Mouse (Mus musculus): ENCODE measurements around the gene Casc1. TPM values are rescaled to one million over a fixed set of nuclear protein-coding genes. Genes with fewer than 3 reads are reported as not detected.

Gene Casc1
- total and polyA plus RNA-seq, 3 experiments, result 0.21 to 0.33 (median 0.25) TPM

DNA sequence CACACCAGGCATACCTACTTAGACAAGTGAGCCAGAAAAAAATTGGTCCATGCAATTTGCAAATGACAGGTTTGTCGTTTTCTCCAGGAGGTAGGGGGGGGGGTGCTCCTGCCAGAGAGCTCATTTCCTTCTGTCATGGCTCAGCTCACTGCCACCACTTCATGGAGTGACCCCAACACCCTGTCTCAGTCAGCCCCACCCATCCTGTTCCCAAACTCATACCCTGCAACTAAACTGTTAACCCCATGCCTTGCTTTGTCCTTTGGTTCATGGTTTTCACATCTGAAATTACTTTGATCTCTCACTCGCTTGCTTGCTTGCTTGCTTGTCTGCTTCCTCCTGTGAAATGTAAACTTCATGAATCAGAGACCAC is 45.9 kb upstream of the Casc1 start:
- Histone ChIP-seq H3K36me3 (replicated peaks in 1 of 2; ENCODE audit: control insufficient read depth in 1 of 2, insufficient read depth in 1 of 2, low read length in 1 of 2) (no peaks in the 10 kb centered on the region), H3K27ac (ENCODE audit: insufficient read depth, low read depth) (no peak overlapping the region), H3K9ac (ENCODE audit: insufficient read depth, low read depth) (no peak overlapping the region), H3K4me1 (ENCODE audit: control insufficient read depth in 1 of 2, insufficient read depth in 2 of 2) (peaks cover 0 to 14% of the 10 kb centered on the region in 2 experiments; a peak in 2 of 4 replicates), H3K9me3 (replicated peaks; ENCODE audit: low read length) (no peaks in the 10 kb centered on the region), H3K27me3 (replicated peaks) (peaks cover 5% of the 10 kb centered on the region), H3K4me3 (replicated peaks in 1 of 3; ENCODE audit: low read depth in 2 of 3, low read length in 2 of 3, poor library complexity in 1 of 3) (no peak overlapping the region), H3K79me2 (replicated peaks; ENCODE audit: control insufficient read depth, extremely low read depth, insufficient read depth, poor library complexity, severe bottlenecking) (no peaks in the 10 kb centered on the region), H3K4me2 (ENCODE audit: insufficient read depth, low read depth, poor library complexity, severe bottlenecking) (no peak overlapping the region)
- in situ Hi-C loops (cut with MboI; ENCODE audit: low pct_ligation_motif_present, low pct_unique_long_range_greater_than_20kb, low sequenced_read_pairs), result no loop called here
- TF ChIP-seq ELF1 (IDR thresholded peaks at IDR 0.05; ENCODE audit: low read depth, low read length) (no peak), KAT2A (IDR thresholded peaks at IDR 0.05; ENCODE audit: insufficient replicate concordance, low read length) (no peak), SMC3 (IDR thresholded peaks at IDR 0.05; ENCODE audit: low read depth, low read length) (no peak)
- dilution Hi-C loops (cut with MboI; ENCODE audit: extremely low pct_ligation_motif_present, extremely low pct_unique_long_range_greater_than_20kb, low sequenced_read_pairs), result no loop called here
- no peak for DNase-seq (ENCODE audit: extremely low read depth)

DNA sequence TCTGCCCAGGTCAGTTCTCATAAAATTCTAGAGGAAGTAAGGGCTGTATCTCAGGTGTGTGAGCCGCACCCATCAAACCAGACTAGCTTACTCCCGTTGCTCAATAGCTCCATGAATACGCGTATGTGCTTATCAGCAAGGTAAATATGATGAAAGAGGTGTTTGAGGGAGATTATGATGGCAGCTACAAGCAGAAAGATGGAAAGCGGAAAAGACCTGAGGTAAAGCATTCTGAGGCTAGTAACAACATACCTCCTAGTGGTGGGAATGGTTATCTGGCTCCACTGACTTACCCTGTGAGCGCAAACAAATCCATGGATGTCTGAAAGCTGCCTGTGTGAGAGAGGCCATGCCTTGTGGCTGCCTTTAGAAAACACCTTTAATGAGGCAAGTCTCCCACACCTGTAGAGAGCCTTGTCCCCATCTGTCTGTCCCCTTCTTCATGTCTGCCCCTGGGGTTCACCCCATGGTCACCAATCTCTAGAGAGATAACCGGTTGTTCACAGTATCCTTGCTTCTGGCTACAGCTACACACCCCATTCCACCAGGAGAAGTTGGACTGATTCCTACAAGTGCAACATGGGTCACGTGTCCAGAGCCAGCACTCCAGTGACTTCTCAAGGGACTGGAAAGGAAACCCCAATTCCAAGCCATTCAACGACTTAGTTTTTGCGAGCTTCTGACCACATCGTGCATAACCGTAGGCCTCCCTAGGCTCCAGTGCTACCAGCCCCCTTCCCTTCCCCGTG is 45.3 kb upstream of the Casc1 start:
- Histone ChIP-seq H3K36me3 (replicated peaks in 1 of 2; ENCODE audit: control insufficient read depth in 1 of 2, insufficient read depth in 1 of 2, low read length in 1 of 2) (no peaks in the 10 kb centered on the region), H3K79me2 (replicated peaks; ENCODE audit: control insufficient read depth, extremely low read depth, insufficient read depth, poor library complexity, severe bottlenecking) (no peaks in the 10 kb centered on the region), H3K9me3 (replicated peaks; ENCODE audit: low read length) (no peaks in the 10 kb centered on the region), H3K4me1 (ENCODE audit: control insufficient read depth in 1 of 2, insufficient read depth in 2 of 2) (peaks cover 0 to 11% of the 10 kb centered on the region in 2 experiments; a peak in 2 of 4 replicates), H3K4me3 (replicated peaks in 1 of 3; ENCODE audit: low read depth in 2 of 3, low read length in 2 of 3, poor library complexity in 1 of 3) (no peak overlapping the region), H3K9ac (ENCODE audit: insufficient read depth, low read depth) (no peak overlapping the region), H3K27me3 (replicated peaks) (peaks cover 7% of the 10 kb centered on the region), H3K4me2 (ENCODE audit: insufficient read depth, low read depth, poor library complexity, severe bottlenecking) (no peak overlapping the region), H3K27ac (ENCODE audit: insufficient read depth, low read depth) (no peak overlapping the region)
- in situ Hi-C loops (cut with MboI; ENCODE audit: low pct_ligation_motif_present, low pct_unique_long_range_greater_than_20kb, low sequenced_read_pairs) (no loop called here), dilution Hi-C loops (cut with MboI; ENCODE audit: extremely low pct_ligation_motif_present, extremely low pct_unique_long_range_greater_than_20kb, low sequenced_read_pairs) (no loop called here)
- DNase-seq (ENCODE audit: extremely low read depth), result no peak
- TF ChIP-seq MXI1 (IDR thresholded peaks at IDR 0.05; ENCODE audit: low read depth, low read length), result no peak
- TF ChIP-seq USF2 (conservative IDR thresholded peaks at IDR 0.05; ENCODE audit: low read depth, low read length), result no peak
- no peak for TF ChIP-seq HCFC1 (IDR thresholded peaks at IDR 0.05; ENCODE audit: low read depth, low read length)
- TF ChIP-seq UBTF (IDR thresholded peaks at IDR 0.05; ENCODE audit: low read depth, low read length), result no peak
- no peak for TF ChIP-seq RAD21 (IDR thresholded peaks at IDR 0.05; ENCODE audit: low read depth, low read length)
- no peak for TF ChIP-seq MAZ (IDR thresholded peaks at IDR 0.05; ENCODE audit: low read depth, low read length)
- no peak for TF ChIP-seq MAFK (IDR thresholded peaks at IDR 0.05; ENCODE audit: insufficient replicate concordance, low read length)
- TF ChIP-seq PAX5 (IDR thresholded peaks at IDR 0.05; ENCODE audit: low read length), result no peak
- TF ChIP-seq CHD1 (IDR thresholded peaks at IDR 0.05; ENCODE audit: low read depth, low read length), result no peak
- no peak for TF ChIP-seq MAX (IDR thresholded peaks at IDR 0.05; ENCODE audit: low read length)
- no peak for TF ChIP-seq KAT2A (IDR thresholded peaks at IDR 0.05; ENCODE audit: insufficient replicate concordance, low read length)
- no peak for TF ChIP-seq ELF1 (IDR thresholded peaks at IDR 0.05; ENCODE audit: low read depth, low read length)
